Mouse (Mus musculus) lung, embryonic 14.5 days (tissue): ENCODE data around the gene Slc7a15. TPM values are rescaled to one million over a fixed set of nuclear protein-coding genes. Genes with fewer than 3 reads are reported as not detected.

Experiments used
- ATAC-seq: fragments of 200-750 bp; cut with Nextera tagmentation; 2 replicates; pipeline ENCODE4 v1.8.0; 2017; ENCODE audit warnings: mild to moderate bottlenecking, moderate TSS enrichment, moderate library complexity; ENCODE audit not compliant: insufficient read depth
- DNase-seq: peaks from one replicate; pipeline ENCODE4 v3.0.0-alpha.2; 2015
- H3K27ac ChIP-seq: fragments of 300-500 bp; sonication (generic); 2 replicates; pipeline ENCODE4 v1.5.1; 2014; ENCODE audit warnings: low read depth, mild to moderate bottlenecking, moderate library complexity
- H3K27me3 ChIP-seq: fragments of 300-500 bp; sonication (generic); 2 replicates; pipeline ENCODE4 v1.6.1; 2014; ENCODE audit warnings: low read length, control low read depth; ENCODE audit not compliant: insufficient read depth
- H3K36me3 ChIP-seq: fragments of 300-500 bp; sonication (generic); 2 replicates; pipeline ENCODE4 v1.6.1; 2014; ENCODE audit warnings: control low read depth; ENCODE audit not compliant: insufficient read depth
- H3K4me1 ChIP-seq: fragments of 300-500 bp; sonication (generic); 2 replicates; pipeline ENCODE4 v1.6.1; 2014; ENCODE audit warnings: antibody characterized with exemption, control low read depth; ENCODE audit not compliant: insufficient read depth
- H3K4me2 ChIP-seq: fragments of 300-500 bp; sonication (generic); 2 replicates; pipeline ENCODE4 v1.6.1; 2014; ENCODE audit warnings: mild to moderate bottlenecking
- H3K4me3 ChIP-seq: fragments of 300-500 bp; sonication (generic); 2 replicates; pipeline ENCODE4 v1.5.1; 2014; ENCODE audit warnings: low read depth, low read length
- H3K9ac ChIP-seq: fragments of 300-500 bp; sonication (generic); 2 replicates; pipeline ENCODE4 v1.6.1; 2014
- H3K9me3 ChIP-seq: fragments of 300-500 bp; sonication (generic); 2 replicates; pipeline ENCODE4 v1.6.1; 2016; ENCODE audit warnings: low read depth, low read length, control low read depth
- CTCF ChIP-seq: IDR thresholded peaks from 2 replicates; pipeline ENCODE4 v1.5.1; 2016; ENCODE audit warnings: antibody characterized with exemption, low read depth
- WGBS: fragments of 180-500 bp; shearing (Covaris S2); extraction: QIAGEN DNeasy Blood & Tissue Kit; methylation state at CpG from one replicate; pipeline ENCODE4 v1.1.7; 2014; 5-methylcytosine and 5-hydroxymethylcytosine counted together
- polyA plus RNA-seq: library from polyadenylated mRNA; unstranded; fragments of >200 nt; fragmentation: Nextera tagmentation; extraction: Ambion mirVana; gene quantifications from 2 replicates; pipeline ENCODE4 v1.2.1, GENCODE M21; 2014

The Slc7a15 gene
- polyA plus RNA-seq, 1 experiment from 2014 or later: not detected

DNA sequence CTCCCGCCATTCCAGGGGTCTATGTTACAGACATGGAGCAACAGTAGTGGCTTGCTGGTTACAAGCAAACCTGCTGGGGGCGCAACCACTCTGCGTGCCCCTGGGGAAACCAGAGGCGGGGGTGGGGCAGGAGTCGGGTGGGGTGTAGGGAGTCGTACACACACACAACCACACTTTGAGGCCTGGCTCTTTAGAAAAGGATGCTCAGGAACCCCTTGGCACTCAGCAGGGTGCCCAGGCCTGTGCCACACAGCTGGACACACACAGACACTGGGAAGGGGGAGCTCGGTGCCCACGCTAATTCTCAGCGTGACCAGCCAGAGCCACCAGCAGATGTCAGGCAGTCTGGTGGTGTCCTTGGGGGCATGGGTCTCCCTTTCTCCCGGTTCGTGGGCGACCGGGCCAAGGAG lies 100.3 kb downstream of the Slc7a15 start:
- Histone ChIP-seq H3K9me3 (no peaks in the 10 kb centered on the region), H3K36me3 (no peaks in the 10 kb centered on the region), H3K9ac (peak overlapping the region; percentile 98), H3K4me2 (peak overlapping the region; percentile 88), H3K27ac (peak overlapping the region; percentile 100), H3K4me3 (peak overlapping the region; percentile 89), H3K27me3 (no peaks in the 10 kb centered on the region), H3K4me1 (peaks cover 22% of the 10 kb centered on the region)
- peak; percentile 66 for DNase-seq
- peak; percentile 34 for TF ChIP-seq CTCF
- 0 out of 2 replicates have a peak, but pooled peaks have one; percentile 0 for ATAC-seq
- 1% methylated on average over 12 of the region's 13 CpGs for WGBS

DNA sequence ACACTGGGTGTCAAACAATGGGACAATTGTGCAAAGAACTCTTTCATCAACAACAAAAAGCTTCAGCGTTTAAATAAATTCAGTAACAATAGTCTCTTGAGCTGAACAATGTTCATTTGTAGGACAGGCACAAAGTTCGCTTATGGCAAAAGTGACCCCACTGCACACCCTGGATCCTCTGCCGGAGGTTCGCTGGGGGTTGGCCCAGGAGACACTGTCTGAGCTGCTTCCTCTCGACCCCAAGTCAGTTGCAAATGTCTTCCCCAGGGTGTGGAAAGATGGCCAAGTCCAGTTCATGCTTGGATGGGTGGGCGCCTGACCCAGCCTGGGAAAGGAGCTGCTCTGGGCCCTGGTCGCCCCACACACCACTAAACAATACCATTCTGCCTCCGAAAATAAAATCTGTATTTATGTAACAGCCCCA lies 100.7 kb downstream of the Slc7a15 start:
- WGBS: 9% methylated on average over 8 of the region's 8 CpGs
- no peaks in the 10 kb centered on the region for H3K27me3 ChIP-seq
- ATAC-seq (no peak), DNase-seq (peak; percentile 52)
- peak overlapping the region; percentile 98 for H3K9ac ChIP-seq
- H3K4me3 ChIP-seq: peak overlapping the region; percentile 89
- no peaks in the 10 kb centered on the region for H3K9me3 ChIP-seq
- H3K4me1 ChIP-seq: peaks cover 22% of the 10 kb centered on the region
- peak overlapping the region; percentile 100 for H3K27ac ChIP-seq
- no peak for TF ChIP-seq CTCF
- no peaks in the 10 kb centered on the region for H3K36me3 ChIP-seq
- H3K4me2 ChIP-seq: peak overlapping the region; percentile 88

DNA sequence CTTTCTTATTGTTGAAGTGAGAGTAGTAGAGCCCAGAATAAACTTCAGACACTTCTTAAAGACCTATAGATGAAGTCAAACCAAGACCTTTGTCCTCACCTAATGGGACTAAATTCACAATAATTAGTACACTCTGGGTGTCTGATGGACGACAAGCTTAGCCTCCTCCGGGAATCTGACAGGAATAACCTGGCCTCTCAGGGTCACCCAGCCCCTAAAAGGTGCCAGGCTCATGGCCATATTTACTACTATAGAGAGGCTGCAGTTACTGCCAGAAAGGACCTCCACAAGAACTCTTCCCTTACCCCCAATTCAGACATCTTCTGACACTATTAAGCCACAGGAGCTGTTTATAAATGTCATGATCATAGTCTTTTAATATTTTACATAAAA lies 101.6 kb downstream of the Slc7a15 start:
- peak overlapping the region; percentile 89 for H3K4me3 ChIP-seq
- no peaks in the 10 kb centered on the region for H3K36me3 ChIP-seq
- H3K27me3 ChIP-seq: no peaks in the 10 kb centered on the region
- no peak for DNase-seq
- H3K9me3 ChIP-seq: no peaks in the 10 kb centered on the region
- peak overlapping the region; percentile 11; the same call in 1 of the 2 replicates for H3K9ac ChIP-seq
- peaks cover 22% of the 10 kb centered on the region for H3K4me1 ChIP-seq
- no peak for ATAC-seq
- H3K27ac ChIP-seq: peak overlapping the region; percentile 32; the same call in 1 of the 2 replicates
- TF ChIP-seq CTCF: no peak
- H3K4me2 ChIP-seq: peak overlapping the region; percentile 88
- WGBS: 6% methylated on average over 2 of the region's 2 CpGs

DNA sequence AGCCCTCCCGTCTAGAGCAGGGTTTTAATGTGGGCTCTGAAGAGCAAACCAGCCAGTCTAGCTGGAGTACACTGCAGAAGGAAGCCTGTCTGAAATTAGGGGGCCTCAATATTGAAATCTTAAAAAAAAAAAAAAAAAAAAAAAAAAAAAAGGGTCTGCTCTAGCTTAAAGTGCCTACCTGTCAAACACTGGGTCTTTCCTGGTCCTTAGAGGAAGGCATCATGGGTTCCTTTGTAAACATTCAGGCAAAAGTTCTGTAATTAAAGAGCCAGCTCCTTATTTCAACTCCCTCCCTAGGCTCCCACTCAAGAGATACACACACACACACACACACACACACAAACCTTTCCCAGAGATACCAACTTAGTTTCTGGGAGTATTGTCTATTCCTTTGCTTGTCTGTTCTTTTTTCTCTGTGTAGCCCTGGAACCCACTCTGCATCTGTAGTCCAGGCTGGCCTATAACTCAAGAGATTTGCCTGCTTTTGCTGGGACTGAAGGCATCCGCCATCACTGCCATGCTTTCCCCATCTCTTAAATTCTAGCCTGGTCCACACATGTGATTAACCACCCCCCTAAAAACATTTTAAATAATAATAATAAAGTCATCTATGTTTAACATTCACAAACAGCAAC lies 102.1 kb downstream of the Slc7a15 start:
- H3K36me3 ChIP-seq: no peaks in the 10 kb centered on the region
- H3K4me1 ChIP-seq: peaks cover 26% of the 10 kb centered on the region
- ATAC-seq (no peak), DNase-seq (no peak)
- H3K9me3 ChIP-seq: no peaks in the 10 kb centered on the region
- H3K27ac ChIP-seq: peak overlapping the region; percentile 91; the same call in 1 of the 2 replicates
- no peak for TF ChIP-seq CTCF
- peak overlapping the region; percentile 88 for H3K4me2 ChIP-seq
- 46% methylated on average over 2 of the region's 2 CpGs for WGBS
- peak overlapping the region; percentile 89; the same call in 1 of the 2 replicates for H3K4me3 ChIP-seq
- H3K9ac ChIP-seq: no peak overlapping the region
- H3K27me3 ChIP-seq: no peaks in the 10 kb centered on the region

DNA sequence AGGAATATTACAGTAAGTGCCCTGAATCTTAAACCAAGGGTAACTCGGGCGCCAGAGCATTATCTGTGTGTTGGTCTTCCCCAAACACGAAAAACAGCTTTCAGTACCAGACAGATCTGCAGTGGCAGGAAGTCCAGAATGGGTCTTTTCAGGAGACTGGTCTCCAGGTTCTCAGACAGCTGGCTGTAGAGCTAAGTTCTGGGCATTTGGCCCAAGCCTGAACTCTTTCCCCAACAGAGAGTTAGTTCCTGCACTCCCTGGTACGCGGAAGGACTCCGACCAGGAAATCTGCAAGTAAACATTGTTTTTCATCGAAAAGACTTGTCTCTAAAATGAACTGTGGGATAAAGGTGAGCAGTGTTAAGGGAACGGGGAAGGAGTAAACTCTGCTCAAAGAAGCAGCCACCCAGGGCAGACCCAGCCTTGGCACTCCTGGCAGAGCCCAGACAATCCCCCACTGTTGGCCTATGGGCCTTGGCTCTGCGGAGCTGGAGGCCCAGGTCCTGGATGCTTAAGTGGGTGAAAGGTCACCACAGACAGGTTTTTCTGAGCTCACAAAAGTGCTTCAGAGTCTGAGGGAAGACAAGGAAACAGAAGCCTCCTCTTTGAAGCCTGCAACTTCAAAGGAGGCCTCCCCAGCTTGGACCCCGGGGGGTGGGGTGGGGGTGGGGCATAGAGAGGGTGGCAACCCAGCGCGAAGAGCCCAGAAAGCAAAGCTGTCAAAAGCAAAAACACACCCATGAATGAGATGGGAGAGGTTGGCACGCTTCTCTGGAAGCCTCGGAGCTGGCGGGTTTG lies 102.8 kb downstream of the Slc7a15 start:
- peaks cover 28% of the 10 kb centered on the region for H3K4me1 ChIP-seq
- peak overlapping the region; percentile 88 for H3K4me2 ChIP-seq
- no peaks in the 10 kb centered on the region for H3K9me3 ChIP-seq
- WGBS: 10% methylated on average over 15 of the region's 15 CpGs
- H3K9ac ChIP-seq: no peak overlapping the region; the same call in 1 of the 2 replicates
- ATAC-seq (no peak), DNase-seq (peak; percentile 75)
- H3K27me3 ChIP-seq: no peaks in the 10 kb centered on the region
- 0 out of 2 replicates have a peak overlapping the region, but pooled peaks have one; percentile 89 for H3K4me3 ChIP-seq
- H3K36me3 ChIP-seq: no peaks in the 10 kb centered on the region
- no peak for TF ChIP-seq CTCF
- peak overlapping the region; percentile 91 for H3K27ac ChIP-seq

DNA sequence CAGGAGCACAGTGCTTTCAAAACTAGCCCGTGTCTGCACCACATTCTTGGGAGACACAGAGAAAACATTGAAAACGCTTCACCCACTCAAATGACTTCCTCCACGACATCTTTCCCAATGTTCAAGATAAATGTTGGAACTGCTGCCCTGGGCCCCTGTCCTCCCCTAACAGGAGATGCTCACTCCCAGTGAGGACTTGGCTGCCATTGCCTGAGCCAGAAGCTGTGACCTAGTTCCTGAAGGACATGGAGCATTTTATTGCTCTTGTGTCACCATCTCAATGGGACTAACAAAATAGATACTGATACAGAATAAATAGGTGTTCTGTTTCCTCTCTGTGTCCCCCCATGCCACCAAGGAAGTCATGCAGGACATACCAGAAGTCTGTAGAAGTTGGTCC lies 104.2 kb downstream of the Slc7a15 start:
- Histone ChIP-seq H3K27ac (no peak overlapping the region), H3K4me3 (no peak overlapping the region), H3K4me2 (no peak overlapping the region), H3K9me3 (no peaks in the 10 kb centered on the region), H3K9ac (no peak overlapping the region), H3K27me3 (no peaks in the 10 kb centered on the region), H3K4me1 (peaks cover 23% of the 10 kb centered on the region), H3K36me3 (no peaks in the 10 kb centered on the region)
- TF ChIP-seq CTCF: no peak
- ATAC-seq: no peak
- 52% methylated on average over 3 of the region's 3 CpGs for WGBS
- no peak for DNase-seq

DNA sequence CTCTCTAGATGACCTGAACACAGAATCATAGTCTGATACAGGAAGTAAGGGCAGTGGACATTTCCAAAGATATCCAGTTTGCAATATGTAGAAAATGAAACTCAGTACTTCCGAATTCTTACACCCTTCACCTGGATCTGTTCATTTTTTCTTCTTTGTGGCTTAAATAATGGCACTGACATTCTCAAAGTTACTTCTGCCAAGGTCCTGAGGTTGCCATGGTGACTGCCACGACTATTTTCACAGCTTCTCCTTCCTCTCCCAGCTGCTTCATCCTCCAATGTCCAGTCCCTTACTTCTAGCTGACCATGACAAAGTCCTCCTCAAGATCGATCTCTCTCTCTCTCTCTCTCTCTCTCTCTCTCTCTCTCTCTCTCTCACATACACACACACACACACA lies 105.5 kb downstream of the Slc7a15 start:
- no peak overlapping the region for H3K4me3 ChIP-seq
- DNase-seq: no peak
- no peak overlapping the region for H3K9ac ChIP-seq
- H3K4me1 ChIP-seq: peaks cover 30% of the 10 kb centered on the region
- WGBS: 51% methylated on average over 3 of the region's 3 CpGs
- TF ChIP-seq CTCF: no peak
- no peak overlapping the region for H3K27ac ChIP-seq
- H3K4me2 ChIP-seq: no peak overlapping the region
- H3K36me3 ChIP-seq: no peaks in the 10 kb centered on the region
- no peaks in the 10 kb centered on the region for H3K9me3 ChIP-seq
- no peaks in the 10 kb centered on the region for H3K27me3 ChIP-seq
- ATAC-seq: no peak
